Mouse (Mus musculus): ENCODE results near the gene Zbed4. TPM values are rescaled to one million over a fixed set of nuclear protein-coding genes. Genes with fewer than 3 reads are reported as not detected.

The Zbed4 gene
- total and polyA plus RNA-seq, 2 experiments from 2014 or later = 4.8 to 18.6 TPM

GRCm38 (mm10) chr15:88823376-88823775, 71.9 kb downstream of the Zbed4 start:
- Histone ChIP-seq H3K36me3 (ENCODE audit: insufficient read depth, low read length) (peaks cover 41% of the 10 kb centered on the region), H3K27ac (no peak overlapping the region), H3K4me3 (ENCODE audit: low read length) (no peak overlapping the region), H3K4me2 (ENCODE audit: low read depth, low read length) (no peak overlapping the region), H3K9me3 (ENCODE audit: low read length) (no peaks in the 10 kb centered on the region), H3K9ac (replicated peaks; ENCODE audit: low read length) (no peak overlapping the region), H3K27me3 (ENCODE audit: insufficient read depth, low read length) (no peaks in the 10 kb centered on the region), H3K4me1 (ENCODE audit: insufficient read depth, low read length) (peaks cover 15% of the 10 kb centered on the region)
- DNase-seq (ENCODE audit: low spot score) = no peak
- ATAC-seq = no peak
- 98% methylated on average over 5 of the region's 5 CpGs for WGBS
- no peak for TF ChIP-seq CTCF (IDR thresholded peaks at IDR 0.05; ENCODE audit: low read depth)

- H3K36me3 ChIP-seq (ENCODE audit: insufficient read depth, low read length) = peaks cover 33% of the 10 kb centered on the region
- ATAC-seq = no peak
- no peaks in the 10 kb centered on the region for H3K27me3 ChIP-seq (ENCODE audit: insufficient read depth, low read length)
- H3K27ac ChIP-seq = no peak overlapping the region
- DNase-seq (ENCODE audit: low spot score) = no peak
- H3K4me2 ChIP-seq (ENCODE audit: low read depth, low read length) = no peak overlapping the region
- H3K9ac ChIP-seq (replicated peaks; ENCODE audit: low read length) = no peak overlapping the region
- no peak overlapping the region for H3K4me3 ChIP-seq (ENCODE audit: low read length)
- no peaks in the 10 kb centered on the region for H3K4me1 ChIP-seq (ENCODE audit: insufficient read depth, low read length)
- 91% methylated on average over 6 of the region's 6 CpGs for WGBS
- H3K9me3 ChIP-seq (ENCODE audit: low read length) = no peaks in the 10 kb centered on the region
- no peak for TF ChIP-seq CTCF (IDR thresholded peaks at IDR 0.05; ENCODE audit: low read depth)
Measured at GRCm38 (mm10) chr15:88827466-88827865, 76.0 kb downstream of the Zbed4 start.

- peak; percentile 55; the same call in 1 of the 2 replicates for ATAC-seq
- 28% methylated on average over 9 of the region's 9 CpGs for WGBS
Measured at GRCm38 (mm10) chr15:88827991-88828799, 76.7 kb downstream of the Zbed4 start.

GRCm38 (mm10) chr15:88828800-88829705, 77.6 kb downstream of the Zbed4 start:
- Histone ChIP-seq H3K9ac (replicated peaks; ENCODE audit: low read length) (no peak overlapping the region), H3K27me3 (ENCODE audit: insufficient read depth, low read length) (no peaks in the 10 kb centered on the region), H3K9me3 (ENCODE audit: low read length) (no peaks in the 10 kb centered on the region), H3K36me3 (ENCODE audit: insufficient read depth, low read length) (peaks cover 22% of the 10 kb centered on the region), H3K4me1 (ENCODE audit: insufficient read depth, low read length) (no peaks in the 10 kb centered on the region), H3K4me3 (ENCODE audit: low read length) (no peak overlapping the region), H3K4me2 (ENCODE audit: low read depth, low read length) (no peak overlapping the region), H3K27ac (no peak overlapping the region)
- WGBS = 57% methylated on average over 17 of the region's 17 CpGs
- DNase-seq (ENCODE audit: low spot score) = peak; percentile 92
- peak; percentile 90 for ATAC-seq
- peak; percentile 91 for TF ChIP-seq CTCF (IDR thresholded peaks at IDR 0.05; ENCODE audit: low read depth)

More at GRCm38 (mm10) chr15:88827991-88828799, 76.7 kb downstream of the Zbed4 start:
- Histone ChIP-seq H3K4me1 (ENCODE audit: insufficient read depth, low read length) (no peaks in the 10 kb centered on the region), H3K36me3 (ENCODE audit: insufficient read depth, low read length) (peaks cover 27% of the 10 kb centered on the region), H3K9ac (replicated peaks; ENCODE audit: low read length) (no peak overlapping the region), H3K4me2 (ENCODE audit: low read depth, low read length) (no peak overlapping the region), H3K27me3 (ENCODE audit: insufficient read depth, low read length) (no peaks in the 10 kb centered on the region), H3K27ac (no peak overlapping the region), H3K4me3 (ENCODE audit: low read length) (no peak overlapping the region), H3K9me3 (ENCODE audit: low read length) (no peaks in the 10 kb centered on the region)
- peak; percentile 64 for DNase-seq (ENCODE audit: low spot score)
- TF ChIP-seq CTCF (IDR thresholded peaks at IDR 0.05; ENCODE audit: low read depth) = peak; percentile 53

- no peaks in the 10 kb centered on the region for H3K4me1 ChIP-seq (ENCODE audit: insufficient read depth, low read length)
- DNase-seq (ENCODE audit: low spot score) (no peak), ATAC-seq (no peak)
- peaks cover 15% of the 10 kb centered on the region for H3K36me3 ChIP-seq (ENCODE audit: insufficient read depth, low read length)
- H3K27me3 ChIP-seq (ENCODE audit: insufficient read depth, low read length) = no peaks in the 10 kb centered on the region
- H3K9ac ChIP-seq (replicated peaks; ENCODE audit: low read length) = no peak overlapping the region
- WGBS = 72% methylated on average over 6 of the region's 6 CpGs
- TF ChIP-seq CTCF (IDR thresholded peaks at IDR 0.05; ENCODE audit: low read depth) = no peak
- H3K9me3 ChIP-seq (ENCODE audit: low read length) = no peaks in the 10 kb centered on the region
- no peak overlapping the region for H3K4me3 ChIP-seq (ENCODE audit: low read length)
- no peak overlapping the region for H3K27ac ChIP-seq
- H3K4me2 ChIP-seq (ENCODE audit: low read depth, low read length) = no peak overlapping the region
Measured at GRCm38 (mm10) chr15:88829791-88830440, 78.5 kb downstream of the Zbed4 start.

- no peak for DNase-seq (ENCODE audit: low spot score)
- H3K4me1 ChIP-seq (ENCODE audit: insufficient read depth, low read length) = no peaks in the 10 kb centered on the region
- no peaks in the 10 kb centered on the region for H3K27me3 ChIP-seq (ENCODE audit: insufficient read depth, low read length)
- no peak for TF ChIP-seq CTCF (IDR thresholded peaks at IDR 0.05; ENCODE audit: low read depth)
- H3K9me3 ChIP-seq (ENCODE audit: low read length) = no peaks in the 10 kb centered on the region
- no peak overlapping the region for H3K27ac ChIP-seq
- H3K36me3 ChIP-seq (ENCODE audit: insufficient read depth, low read length) = peaks cover 9% of the 10 kb centered on the region
- H3K4me3 ChIP-seq (ENCODE audit: low read length) = no peak overlapping the region
- H3K9ac ChIP-seq (replicated peaks; ENCODE audit: low read length) = no peak overlapping the region
- 78% methylated on average over 5 of the region's 5 CpGs for WGBS
- no peak for ATAC-seq
- H3K4me2 ChIP-seq (ENCODE audit: low read depth, low read length) = no peak overlapping the region
Measured at GRCm38 (mm10) chr15:88830696-88831095, 79.2 kb downstream of the Zbed4 start.
